Mouse (Mus musculus) testis, adult 2 months (tissue): Measurements from ENCODE around the gene Scgb1b27.

Experiments used
- CTCF ChIP-seq: fragments of 200-500 bp; IDR thresholded peaks from 2 replicates; pipeline ENCODE4 v1.5.1; 2012; ENCODE audit warnings: low read depth, mild to moderate bottlenecking, inconsistent platforms, low read length, moderate library complexity; ENCODE audit not compliant: control insufficient read depth, insufficient read depth, insufficient replicate concordance
- POLR2A ChIP-seq: fragments of 200-500 bp; IDR thresholded peaks from 2 replicates; pipeline ENCODE4 v1.6.1; 2012; ENCODE audit warnings: low read depth, mild to moderate bottlenecking, inconsistent platforms, low read length, moderate library complexity; ENCODE audit not compliant: control insufficient read depth

DNA sequence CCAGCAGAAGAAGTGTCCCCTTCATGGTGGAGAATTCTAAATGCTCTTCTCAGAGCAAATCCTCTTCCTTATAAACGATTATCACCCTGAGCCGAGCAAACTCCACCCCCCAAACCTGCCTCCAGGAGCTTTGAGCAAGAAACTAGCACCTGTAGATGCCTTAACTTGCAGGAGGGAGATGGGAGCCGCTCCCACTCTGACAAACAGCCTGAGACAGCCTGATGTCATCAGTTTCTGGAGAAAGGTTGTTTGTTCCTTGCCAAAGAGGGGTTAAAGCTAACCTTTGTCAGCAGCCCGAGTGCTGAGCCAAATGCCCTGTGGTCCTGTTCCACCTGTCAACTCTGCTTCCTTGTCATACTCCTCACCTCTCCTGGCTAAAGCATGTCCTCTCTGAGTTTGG lies 7.4 kb upstream of the Scgb1b27 start, which contains the start of gene Scgb2b27:
- TF ChIP-seq CTCF (no peak), POLR2A (no peak)
